Mouse (Mus musculus): Measurements from ENCODE around the gene Rbm46. TPM values are rescaled to one million over a fixed set of nuclear protein-coding genes. Genes with fewer than 3 reads are reported as not detected.
A peak's percentile ranks its signal among the peaks of the same experiment; 100 is the strongest.

Rbm46 gene
- not detected in 2 replicates for total RNA-seq (2015)
- total RNA-seq (2017): not detected in 2 replicates

DNA sequence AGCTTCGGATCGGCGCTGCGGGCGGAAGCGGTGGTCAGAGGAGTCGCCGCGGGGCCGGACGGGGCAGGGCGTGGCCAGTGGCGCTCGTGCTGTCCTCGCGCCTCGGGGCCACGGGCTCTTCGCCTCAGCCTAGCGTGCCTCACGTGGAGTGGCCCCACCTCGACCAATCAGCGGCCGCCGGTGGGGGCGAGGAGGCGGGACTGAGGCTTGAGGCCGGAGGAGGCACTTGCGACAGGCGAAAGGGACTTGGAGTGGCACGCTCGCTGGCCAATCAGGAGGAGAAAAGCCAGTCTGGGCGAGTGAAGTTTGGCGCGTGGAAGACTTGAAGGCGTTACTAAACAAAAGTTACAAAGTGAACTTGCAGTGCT is at the start of gene Rbm46:
TSS of gene Rbm46 (minus strand) at position 112 of the 368 bp plus-strand sequence.
- ATAC-seq (ENCODE audit: poor library complexity, severe bottlenecking): peak; percentile 27; the same call in 1 of the 2 replicates

DNA sequence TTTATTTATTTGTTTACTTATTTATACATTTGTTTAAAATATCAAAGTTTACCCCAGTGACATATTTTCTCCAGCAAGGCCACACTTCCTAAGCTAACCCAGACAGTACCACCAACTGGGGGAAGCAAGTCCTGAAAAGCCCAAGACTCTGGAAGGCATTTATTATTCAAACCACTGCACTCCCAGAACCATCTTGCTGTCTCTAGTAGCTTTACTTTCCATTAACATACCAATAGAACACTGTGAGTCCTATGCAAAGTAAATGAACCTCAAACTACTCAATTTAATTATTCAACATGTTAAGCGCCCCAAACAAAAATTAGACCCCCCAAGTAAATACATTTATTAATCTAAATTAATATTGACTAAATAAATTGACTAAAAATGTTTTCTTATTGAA is 39.3 kb upstream of the Rbm46 start:
- no peak for ATAC-seq (ENCODE audit: poor library complexity, severe bottlenecking)

DNA sequence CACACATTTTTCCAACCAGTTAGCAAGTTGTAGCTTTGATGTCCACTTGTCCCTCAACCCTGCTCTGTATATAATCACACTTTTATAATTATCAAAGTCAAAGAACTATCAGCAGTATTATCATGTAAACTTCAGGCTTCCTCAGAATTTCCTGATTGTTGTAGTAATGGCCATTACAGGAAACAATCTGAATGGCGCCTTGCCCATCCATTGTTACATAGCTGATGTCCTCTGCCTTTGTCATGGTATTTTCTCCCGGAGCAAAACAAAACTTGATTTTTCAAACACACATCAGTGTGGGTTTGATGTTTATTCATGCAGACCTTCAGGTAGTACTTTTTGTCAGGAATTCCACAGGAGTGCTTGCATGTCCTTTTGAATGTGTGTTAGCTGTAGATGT is 32.4 kb upstream of the Rbm46 start:
- ATAC-seq (ENCODE audit: poor library complexity, severe bottlenecking): no peak

DNA sequence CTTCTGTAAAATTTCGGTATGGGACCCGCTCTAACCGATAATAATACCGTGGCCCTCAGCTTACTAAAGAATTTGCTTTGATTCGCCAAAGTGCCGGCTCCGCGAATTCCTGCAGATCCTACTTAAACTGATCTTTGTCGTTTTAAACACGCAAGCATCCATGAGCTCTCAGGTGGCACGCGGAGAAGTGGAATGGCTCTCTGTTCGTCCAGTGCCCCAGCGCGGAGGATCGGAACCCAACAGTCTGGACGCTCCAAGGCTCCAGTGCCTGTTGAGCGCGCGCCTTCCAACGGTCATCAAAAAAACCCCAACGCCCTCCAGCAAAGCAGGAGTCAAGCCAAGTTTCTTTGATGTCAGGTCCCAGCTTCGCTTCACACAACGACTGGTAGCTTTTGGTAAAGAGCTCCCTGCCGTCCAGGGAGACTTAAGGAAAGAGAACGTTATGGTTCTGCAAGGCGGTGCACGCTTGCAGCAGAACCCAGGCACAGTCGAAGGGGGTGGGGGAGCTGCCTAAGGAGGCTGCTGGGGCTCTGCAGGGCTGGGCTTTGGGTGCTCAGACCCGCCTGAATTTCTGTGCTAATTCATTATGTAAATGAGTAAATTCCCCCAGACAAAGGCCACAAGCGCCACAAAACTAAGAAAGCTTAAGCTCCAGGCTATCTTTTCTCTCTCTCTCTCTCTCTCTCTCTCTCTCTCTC is 28.1 kb upstream of the Rbm46 start:
- ATAC-seq (ENCODE audit: poor library complexity, severe bottlenecking): no peak

DNA sequence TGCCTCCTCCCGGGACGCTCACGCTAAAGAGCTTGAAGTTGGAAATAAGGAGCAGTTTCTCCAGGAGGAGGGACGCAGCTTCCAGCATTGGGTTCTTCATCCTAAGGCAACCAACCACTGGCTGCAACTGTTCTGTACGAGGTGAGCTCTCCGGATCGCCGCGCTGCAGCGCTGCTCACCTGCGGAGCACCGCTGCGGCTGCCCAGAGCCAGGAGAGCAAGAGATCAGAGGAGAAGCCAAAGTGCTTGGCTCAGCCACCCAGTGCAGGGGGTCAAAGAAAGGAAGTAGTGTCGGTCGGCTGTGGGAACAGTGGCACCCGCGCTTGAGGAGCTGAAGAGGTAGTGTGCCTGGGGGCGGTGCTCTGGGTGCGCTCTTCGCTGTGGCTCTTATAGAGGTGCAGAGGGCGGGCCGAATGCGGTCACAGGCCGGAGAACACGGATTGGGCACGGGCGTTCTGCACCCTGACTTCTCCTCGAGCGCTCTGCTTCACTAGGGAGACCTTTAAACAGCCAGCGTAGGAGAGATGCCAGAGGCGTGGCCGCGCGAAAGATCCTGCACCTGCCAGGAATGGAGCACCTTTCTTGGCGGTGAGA is 27.4 kb upstream of the Rbm46 start, which contains the start of gene Lrat:
TSS of gene Lrat (minus strand) at position 361 of the 593 bp plus-strand sequence.
- ATAC-seq (ENCODE audit: poor library complexity, severe bottlenecking): no peak

DNA sequence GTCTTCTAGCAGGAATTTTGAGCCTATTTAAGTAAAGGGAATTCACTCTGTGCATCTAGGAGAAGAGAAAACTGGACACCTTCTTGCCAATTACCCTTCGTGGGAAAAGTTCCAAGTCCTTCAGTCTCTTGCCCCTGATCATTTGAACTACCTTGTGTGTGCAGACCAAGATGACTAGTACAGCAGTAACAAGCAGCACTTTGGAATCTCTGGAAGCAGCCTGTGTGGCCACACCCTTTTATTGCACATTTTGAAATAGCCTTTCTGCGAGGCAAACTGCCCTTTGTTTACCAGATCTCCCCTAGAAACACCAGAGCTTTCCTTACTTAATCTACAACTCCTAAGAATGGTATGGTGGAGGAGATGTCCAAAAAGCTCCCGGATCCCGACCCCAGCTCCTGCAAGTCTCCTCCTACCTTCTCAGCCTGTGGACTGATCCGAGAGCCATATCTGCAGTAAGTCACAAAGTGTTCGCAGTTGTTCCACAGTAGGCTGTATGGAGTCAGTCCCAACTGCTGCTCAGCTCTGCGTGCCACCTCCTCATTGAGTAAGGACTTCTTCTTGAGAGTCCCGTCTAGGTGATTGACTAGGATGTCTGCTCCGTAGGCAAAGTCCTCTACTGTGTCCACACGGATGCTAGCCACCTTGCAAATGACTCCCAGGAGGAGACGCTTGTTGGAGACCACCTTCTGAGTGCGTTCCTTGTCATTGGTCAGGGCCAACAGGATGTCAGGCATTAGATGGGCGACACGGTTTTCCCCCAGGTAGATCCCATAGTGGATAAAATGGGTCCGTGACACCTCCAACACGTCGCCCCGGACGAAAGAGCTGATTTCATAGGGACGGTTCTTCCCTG is 26.7 kb upstream of the Rbm46 start:
- no peak for ATAC-seq (ENCODE audit: poor library complexity, severe bottlenecking)

DNA sequence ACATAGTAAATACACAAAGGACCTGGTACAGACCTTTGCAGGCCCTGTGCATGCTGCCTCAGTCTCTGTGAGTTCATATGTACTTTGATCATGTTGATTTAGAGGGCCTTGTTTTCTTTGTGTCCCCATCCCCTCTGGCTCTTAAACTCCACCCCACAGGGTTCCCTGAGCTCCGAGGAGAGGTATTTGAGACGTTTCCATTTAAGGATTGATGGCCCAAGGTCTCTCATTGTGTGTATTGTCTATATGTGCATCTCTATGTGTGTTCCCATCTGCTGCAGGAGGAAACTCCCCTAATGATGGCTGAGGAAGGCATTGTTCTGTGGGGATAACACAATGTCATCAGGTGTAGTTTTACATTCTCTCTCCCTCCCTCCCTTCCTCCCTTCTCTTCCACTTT is 12.6 kb upstream of the Rbm46 start:
- ATAC-seq (ENCODE audit: poor library complexity, severe bottlenecking): no peak

DNA sequence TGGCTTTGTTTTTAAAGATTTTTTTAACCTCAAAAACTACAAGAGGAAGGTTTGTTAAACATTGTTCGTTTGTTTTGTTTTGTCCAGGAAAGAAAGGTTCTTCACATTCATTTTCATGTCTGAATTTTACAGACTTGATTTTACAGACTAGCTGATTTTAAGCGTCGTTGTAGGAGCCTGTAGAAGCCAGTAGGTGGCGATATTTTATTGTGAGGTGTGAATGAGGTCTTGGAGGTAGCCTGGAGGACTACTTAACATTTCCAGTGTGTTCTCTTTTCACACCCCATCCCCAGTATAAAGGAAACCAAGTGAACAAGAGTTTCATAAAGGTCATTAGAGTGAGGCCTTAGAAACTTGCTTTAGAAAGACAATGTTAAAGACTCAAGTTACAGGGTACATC is 975 bp upstream of the Rbm46 start:
- ATAC-seq (ENCODE audit: poor library complexity, severe bottlenecking): no peak

DNA sequence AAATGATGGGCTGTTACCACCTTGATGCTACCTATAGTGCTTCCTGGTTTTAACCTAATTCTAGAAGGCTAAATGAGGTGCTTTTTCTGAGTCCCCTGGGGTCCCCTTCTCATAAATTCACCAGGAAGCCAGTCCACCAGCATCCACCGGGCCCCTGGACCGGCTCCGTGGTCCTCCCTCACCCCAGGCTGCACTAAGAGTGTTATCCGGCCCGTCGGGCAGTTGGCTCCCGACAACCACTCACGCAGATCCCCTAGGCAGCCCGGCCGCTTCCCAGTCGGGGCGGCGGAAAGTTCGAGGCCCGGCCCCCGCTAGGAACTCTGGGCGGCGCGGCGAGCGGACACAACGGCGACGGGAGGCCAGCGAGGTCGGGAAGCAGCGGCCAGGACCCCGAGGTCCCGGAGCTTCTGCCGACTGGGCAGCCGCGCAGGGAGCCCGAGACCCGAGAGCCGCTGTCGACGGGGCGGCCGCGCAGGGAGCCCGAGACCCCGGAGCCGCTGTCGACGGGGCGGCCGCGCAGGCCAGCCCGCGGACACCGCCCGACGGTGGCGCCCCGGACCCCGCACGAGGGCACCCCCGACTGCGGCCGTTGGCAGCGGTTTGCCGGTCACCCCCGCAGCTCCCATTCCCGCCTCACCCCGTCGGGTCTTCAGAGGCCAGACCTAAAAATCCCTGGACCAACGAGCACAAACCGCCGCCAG is 462 bp downstream of the Rbm46 start:
- ATAC-seq (ENCODE audit: poor library complexity, severe bottlenecking): no peak

DNA sequence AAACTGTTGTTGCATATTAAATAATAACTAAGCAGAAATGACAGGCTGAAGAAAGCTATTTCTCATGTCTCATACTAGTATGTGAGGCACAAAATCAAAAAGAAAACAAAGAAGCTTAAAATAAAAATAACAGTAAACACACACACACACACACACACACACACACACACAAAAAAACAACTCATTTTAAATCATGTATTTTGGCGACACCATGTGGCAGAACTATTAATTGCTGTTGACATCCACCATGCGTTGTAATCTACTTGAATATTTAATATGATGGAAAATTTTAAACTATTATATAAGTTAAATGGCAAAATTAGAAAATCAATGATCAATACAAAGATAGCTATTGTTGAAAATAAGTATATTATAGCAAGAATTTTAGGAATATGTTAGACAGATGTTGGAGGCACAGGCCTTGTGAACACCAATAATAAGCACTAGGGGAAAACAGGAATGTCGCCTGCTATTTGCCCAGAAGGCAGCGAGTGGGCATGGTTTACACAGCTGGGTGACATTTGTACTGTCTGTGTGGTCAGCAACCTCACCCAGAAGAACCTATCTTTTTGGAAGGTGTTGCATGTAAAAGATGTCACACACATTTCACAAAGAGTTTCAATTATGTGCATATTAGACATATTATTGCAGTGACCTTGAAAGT is 18.7 kb downstream of the Rbm46 start:
- no peak for ATAC-seq (ENCODE audit: poor library complexity, severe bottlenecking)

DNA sequence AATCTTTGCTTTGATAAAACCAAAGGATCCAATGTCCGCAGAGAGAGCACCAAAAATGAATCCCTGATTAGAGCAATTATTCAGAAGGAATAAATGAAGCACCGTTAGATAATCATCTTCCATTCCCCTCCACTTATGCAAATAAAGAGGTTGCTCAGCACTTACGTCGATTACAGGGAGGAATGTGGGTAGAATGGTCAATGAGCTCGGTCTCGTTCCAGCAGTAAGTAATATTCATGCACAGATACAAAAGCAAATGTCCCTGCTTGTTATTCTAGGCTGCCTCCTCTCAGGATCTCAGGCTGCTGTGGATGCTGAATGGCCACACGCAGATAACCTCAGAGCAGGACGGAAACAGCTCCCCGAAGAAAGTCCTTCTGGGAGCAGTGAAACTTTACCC is 51.1 kb downstream of the Rbm46 start:
- ATAC-seq (ENCODE audit: poor library complexity, severe bottlenecking): no peak

DNA sequence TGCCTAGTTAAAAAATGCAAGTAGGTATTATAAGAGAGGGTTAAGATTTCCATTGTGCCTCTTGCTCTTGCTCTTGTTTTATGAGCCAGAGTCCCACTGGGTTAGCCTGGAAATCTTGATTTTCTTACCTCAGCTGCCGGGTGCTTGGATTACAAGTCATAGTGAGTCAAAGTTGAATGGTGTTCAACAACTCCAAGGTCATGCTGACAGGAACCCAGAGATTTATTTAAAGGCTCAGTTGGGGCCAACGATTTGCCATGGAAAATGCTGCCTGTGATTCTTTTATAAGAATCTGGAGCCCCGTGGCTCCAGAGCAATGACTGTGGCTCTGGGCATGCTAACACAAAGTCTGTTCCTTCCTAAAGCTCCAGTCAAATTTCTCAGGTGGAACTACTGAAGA is 64.4 kb downstream of the Rbm46 start:
- ATAC-seq (ENCODE audit: poor library complexity, severe bottlenecking): no peak

DNA sequence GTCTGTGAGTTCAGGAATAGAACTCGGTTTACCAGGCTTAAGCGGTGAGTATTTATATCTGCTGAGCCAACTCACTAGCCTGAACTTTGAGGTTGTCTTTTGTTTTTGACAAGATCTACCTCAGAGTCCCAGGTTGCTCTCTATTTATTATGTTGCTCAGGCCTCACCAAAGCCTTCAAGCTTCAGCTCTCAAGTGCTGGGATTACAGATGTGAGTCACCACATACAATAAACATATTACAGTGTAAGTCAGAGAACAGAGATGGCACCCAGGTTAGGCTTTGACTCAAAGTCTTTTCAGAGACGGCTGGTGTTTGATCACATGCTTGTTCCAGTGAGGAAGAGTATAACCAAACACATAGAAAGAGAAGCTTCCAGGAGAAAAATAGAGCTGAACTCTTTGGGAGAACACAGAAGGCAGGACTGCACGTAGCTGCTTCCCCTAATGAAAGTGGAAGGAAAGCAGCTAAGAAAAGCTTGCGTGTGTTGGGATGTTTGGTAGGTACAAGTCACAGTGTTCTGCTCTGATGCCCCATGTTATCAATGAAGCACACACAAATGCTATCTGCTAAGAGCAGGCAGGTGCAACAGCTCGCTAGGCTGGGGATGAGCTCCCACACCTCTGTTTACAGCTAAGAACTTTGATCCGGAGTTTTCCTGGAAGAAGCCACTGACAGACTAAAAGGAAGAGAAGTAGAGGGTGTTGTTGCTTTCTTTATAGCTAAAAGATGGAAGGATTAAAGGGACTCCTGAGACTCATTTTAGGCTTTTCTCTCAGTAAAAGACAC is 65.8 kb downstream of the Rbm46 start:
- ATAC-seq (ENCODE audit: poor library complexity, severe bottlenecking): no peak

DNA sequence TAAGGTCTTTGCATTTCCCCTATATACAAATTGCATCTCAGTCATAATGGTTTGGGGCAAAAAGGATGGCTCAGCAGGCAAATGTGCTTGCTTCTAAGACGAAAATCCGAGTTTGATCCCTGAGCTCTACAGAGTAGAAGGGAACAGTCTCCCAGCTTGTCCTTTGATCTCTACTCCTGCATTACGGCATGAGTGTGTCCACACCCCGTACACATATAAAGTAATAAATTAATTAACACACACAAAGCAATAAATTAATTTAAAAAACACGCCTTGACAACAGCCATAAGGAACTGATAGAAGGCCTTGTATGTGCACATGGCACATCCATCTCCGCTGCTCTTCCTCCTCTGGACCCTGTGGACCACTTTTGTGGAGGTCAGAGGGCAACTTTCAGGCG is 66.5 kb downstream of the Rbm46 start:
- no peak for ATAC-seq (ENCODE audit: poor library complexity, severe bottlenecking)

DNA sequence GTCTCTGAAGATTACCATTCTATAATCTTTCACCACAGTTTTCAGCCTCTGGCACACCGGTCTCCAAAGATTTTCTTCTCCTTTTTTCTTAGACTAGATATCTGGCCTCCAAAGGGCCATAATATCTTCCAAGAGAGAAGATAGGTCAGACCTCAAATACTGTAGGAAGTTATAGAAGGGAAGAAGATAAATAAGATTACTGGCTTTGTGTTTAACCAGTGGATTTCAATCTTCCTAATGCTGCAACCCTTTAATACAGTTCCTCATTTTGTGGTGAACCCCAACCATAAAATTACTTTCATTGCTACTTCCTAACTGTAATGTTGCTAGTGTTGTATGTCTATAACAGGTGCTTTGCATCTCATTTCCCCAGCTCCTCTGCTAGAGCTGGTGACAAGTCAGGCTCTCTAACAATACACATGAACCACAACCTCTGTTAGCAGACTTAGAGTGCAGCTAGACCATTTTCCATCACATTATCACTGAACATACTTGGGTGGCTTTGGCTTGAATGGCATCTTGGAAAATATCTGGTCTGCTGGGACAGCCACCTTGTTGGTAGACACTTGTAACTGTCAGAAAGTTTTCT is 67.9 kb downstream of the Rbm46 start:
- ATAC-seq (ENCODE audit: poor library complexity, severe bottlenecking): peak; percentile 51

DNA sequence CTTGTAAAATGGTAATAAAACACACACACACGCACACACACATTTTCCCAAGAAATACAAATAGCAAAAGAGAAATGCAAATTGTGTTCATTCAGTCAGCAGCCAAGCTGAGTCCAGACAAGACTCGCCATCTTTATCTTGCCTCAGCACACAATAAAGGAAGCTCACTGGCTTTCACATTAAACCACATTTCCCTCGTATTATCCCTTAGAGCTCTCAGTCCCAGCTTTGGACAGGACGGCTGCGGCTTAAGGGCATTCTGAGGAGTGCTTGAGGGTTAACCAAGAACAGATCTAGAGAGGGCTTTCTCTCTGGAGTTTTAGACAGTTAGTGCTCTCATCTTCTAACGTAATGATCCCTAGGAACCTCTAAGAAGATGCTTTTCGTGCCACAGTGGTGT is 71.0 kb downstream of the Rbm46 start:
- no peak for ATAC-seq (ENCODE audit: poor library complexity, severe bottlenecking)

DNA sequence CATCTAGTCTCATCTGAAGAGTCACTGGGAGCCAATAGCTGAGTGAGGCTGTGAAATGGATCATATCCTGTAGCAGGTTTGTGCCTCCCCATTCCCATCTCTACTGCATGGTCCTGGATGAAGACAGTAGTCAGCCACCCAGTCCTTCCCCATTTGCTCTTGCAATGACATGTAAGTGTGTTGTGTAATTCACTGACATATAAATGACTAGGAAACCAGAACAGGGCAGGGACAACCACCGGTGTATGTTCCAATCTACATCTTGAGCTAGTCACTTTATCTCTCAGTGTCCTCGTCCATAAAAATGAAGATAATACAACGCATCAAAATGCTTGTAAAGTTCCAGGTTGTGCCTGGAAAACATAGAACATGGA is 75.8 kb downstream of the Rbm46 start:
- peak; percentile 87 for ATAC-seq (ENCODE audit: poor library complexity, severe bottlenecking)

DNA sequence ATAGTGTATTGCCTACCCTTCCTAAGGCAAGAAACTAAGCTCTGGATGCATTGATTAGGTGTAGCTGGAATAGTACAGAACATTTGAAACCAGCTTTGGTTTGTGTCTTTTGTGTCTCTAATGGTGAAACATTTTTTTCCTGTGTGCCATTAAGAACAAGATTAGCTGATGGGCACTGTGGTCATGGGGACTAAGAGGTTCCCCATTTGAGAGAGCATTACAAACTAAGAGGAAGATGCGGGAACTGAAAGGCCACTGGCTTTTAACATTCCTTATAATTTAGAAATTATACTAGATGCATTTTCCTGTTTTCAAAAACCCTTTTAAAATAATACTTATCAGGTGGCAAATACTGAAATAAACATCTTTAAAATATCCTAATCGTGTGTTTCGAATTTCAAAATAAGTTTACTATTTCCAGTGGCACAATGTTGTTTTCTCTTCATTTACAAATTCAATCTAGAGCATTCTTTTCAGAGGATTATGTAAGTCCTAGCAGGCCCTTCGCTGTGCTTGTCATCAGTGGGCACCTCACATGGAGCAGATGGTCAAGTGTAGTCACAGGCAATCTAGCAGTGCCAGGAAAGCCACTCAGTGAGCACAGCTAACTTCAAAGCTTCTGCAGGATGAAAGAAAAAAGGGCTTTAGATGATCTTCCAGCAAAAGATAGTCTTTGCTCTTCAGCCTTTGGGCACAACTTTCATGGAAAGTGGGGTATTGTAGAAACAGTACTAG is 76.4 kb downstream of the Rbm46 start:
- ATAC-seq (ENCODE audit: poor library complexity, severe bottlenecking): peak; percentile 63

DNA sequence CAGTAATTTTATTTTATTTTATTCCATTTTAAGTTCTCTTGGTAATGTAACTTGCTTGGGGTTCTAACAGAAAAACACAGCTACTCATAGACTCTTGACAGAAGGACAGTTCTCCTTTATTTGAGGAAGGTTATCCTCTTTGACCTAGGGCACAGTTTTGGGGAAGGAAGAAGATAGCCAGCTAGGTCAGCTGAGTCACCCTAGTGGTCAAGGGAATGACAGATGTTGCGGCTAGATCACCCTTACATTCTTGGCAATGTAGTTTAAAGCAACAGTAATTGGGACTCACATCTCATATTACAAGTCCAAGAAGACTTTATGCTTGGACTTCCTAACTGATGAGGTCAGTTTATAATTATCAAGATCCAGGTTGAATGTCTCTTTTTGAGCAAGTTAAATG is 82.6 kb downstream of the Rbm46 start:
- ATAC-seq (ENCODE audit: poor library complexity, severe bottlenecking): peak; percentile 99
